In the genomic region with DNA sequence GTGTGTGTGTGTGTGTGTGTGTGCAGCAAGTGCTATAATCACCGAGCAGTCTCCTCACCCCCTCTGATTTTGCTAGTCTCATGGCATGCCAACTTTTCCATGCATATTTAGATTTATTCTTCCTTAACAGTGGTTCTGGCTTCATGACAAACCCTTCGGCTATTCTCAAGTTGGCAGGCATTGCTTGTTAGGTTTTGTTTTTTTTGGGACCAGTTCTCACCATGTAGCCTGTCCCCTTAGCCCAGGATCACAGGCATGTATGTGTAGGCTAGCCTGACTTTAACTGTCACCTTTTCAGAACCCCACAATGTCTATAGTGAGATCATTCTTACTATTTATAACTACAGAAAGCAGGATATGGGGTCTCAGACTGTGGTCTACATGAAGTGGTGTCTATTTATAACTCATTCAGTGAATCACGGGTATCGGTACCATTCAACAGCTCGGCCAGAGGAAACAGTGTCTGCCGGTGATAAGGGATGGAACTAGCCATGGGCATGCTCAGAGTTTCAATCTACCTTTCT, we compare ENCODE assay signal across 13 mouse cellular contexts.
DNase-seq lines count a peak whose midpoint lies in the region; ATAC-seq and TF ChIP-seq lines count a peak whose summit lies in the region.
"Had no signal": no experiment of that assay in that cellular context is flagged by ENCODE, and none has a peak within 500 bp of the region (broad histone marks: within the 10 kb centered on the region; RNA-seq: fewer than 3 reads in every experiment).

No protein-coding gene starts in this region.

- no peaks in the 10 kb centered on the region for H3K9me3 ChIP-seq in heart, embryonic 13.5 days
- no peaks in the 10 kb centered on the region for H3K9me3 ChIP-seq in limb, embryonic 13.5 days
- H3K9me3 ChIP-seq in limb, embryonic 10.5 days (replicated peaks), result no peaks in the 10 kb centered on the region

- peaks cover 57% of the 10 kb centered on the region for H3K4me1 ChIP-seq in heart, embryonic 13.5 days
- H3K4me1 ChIP-seq in limb, embryonic 13.5 days, result peaks cover 27% of the 10 kb centered on the region
- H3K4me1 ChIP-seq in limb, embryonic 10.5 days, result no peaks in the 10 kb centered on the region
- peaks cover 6% of the 10 kb centered on the region; the same call in 1 of the 2 replicates for H3K4me1 ChIP-seq in cortical plate, adult 2 months (ENCODE audit: control insufficient read depth, insufficient read depth, low read length)

- intact Hi-C loops in heart, postnatal 10 days (cut with DNase I), result no loop called here

- no peaks in the 10 kb centered on the region for H3K36me3 ChIP-seq in heart, embryonic 13.5 days
- no peaks in the 10 kb centered on the region for H3K36me3 ChIP-seq in limb, embryonic 13.5 days
- no peaks in the 10 kb centered on the region for H3K36me3 ChIP-seq in limb, embryonic 10.5 days
- H3K36me3 ChIP-seq in myocyte (ENCODE audit: control insufficient read depth, insufficient read depth), result no peaks in the 10 kb centered on the region

- no peak overlapping the region for H3K4me3 ChIP-seq in heart, embryonic 13.5 days
- H3K4me3 ChIP-seq in limb, embryonic 13.5 days, result no peak overlapping the region
- no peak overlapping the region for H3K4me3 ChIP-seq in limb, embryonic 10.5 days
- no peak overlapping the region for H3K4me3 ChIP-seq in cortical plate, adult 2 months (ENCODE audit: insufficient read depth, low read length)
- no peak overlapping the region for H3K4me3 ChIP-seq in myocyte
- H3K4me3 ChIP-seq: gastrocnemius, adult 2 months had no signal

- H3K27me3 ChIP-seq in heart, embryonic 13.5 days (replicated peaks), result no peaks in the 10 kb centered on the region
- no peaks in the 10 kb centered on the region for H3K27me3 ChIP-seq in limb, embryonic 13.5 days
- no peaks in the 10 kb centered on the region for H3K27me3 ChIP-seq in limb, embryonic 10.5 days (ENCODE audit: low read depth, poor library complexity, severe bottlenecking)
- H3K27me3 ChIP-seq in myocyte (ENCODE audit: control insufficient read depth, insufficient read depth, insufficient read length), result no peaks in the 10 kb centered on the region

- TF ChIP-seq POLR2A in cortical plate, adult 2 months (IDR thresholded peaks at IDR 0.05; ENCODE audit: extremely low read depth, insufficient read depth, low read length), result no peak
- TF ChIP-seq POLR2A in myocyte (IDR thresholded peaks at IDR 0.05; ENCODE audit: insufficient read length, low read depth), result no peak

- H3K79me2 ChIP-seq in myocyte (ENCODE audit: control insufficient read depth, insufficient read depth), result no peaks in the 10 kb centered on the region

- WGBS in heart, embryonic 13.5 days, result 14% methylated on average over 6 of the region's 6 CpGs
- 72% methylated on average over 6 of the region's 6 CpGs for WGBS in limb, embryonic 13.5 days
- WGBS in limb, embryonic 10.5 days, result 85% methylated on average over 6 of the region's 6 CpGs

- peak; percentile 64; the same call in 1 of the 2 replicates for ATAC-seq in heart, embryonic 13.5 days (ENCODE audit: extremely low read depth, insufficient number of reproducible peaks, low FRiP score, low TSS enrichment)
- 0 out of 2 replicates have a peak, but pooled peaks have one; percentile 29 for ATAC-seq in limb, embryonic 13.5 days (ENCODE audit: low FRiP score, low read depth)
- ATAC-seq: liver, postnatal 0 days had no signal

- peak overlapping the region; percentile 50; the same call in 1 of the 2 replicates for H3K9ac ChIP-seq in heart, embryonic 13.5 days
- H3K9ac ChIP-seq in limb, embryonic 13.5 days, result no peak overlapping the region
- H3K9ac ChIP-seq: liver, postnatal 0 days had no signal

- no peak for DNase-seq in heart, postnatal 10 days
- no peak for DNase-seq in limb, embryonic 10.5 days (ENCODE audit: low spot score)
- DNase-seq in cerebellum, postnatal 36 days, result no peak
- no peak for DNase-seq in spleen, postnatal 14 days (ENCODE audit: low spot score in 2 of 2)
- DNase-seq: adrenal gland, adult 8-10 months; gastrocnemius, adult 2 months; layer of hippocampus, postnatal 36 days; liver, postnatal 0 days; right cerebral cortex, adult 18-20 months had no signal

- no peak for TF ChIP-seq CTCF in cortical plate, adult 2 months (IDR thresholded peaks at IDR 0.05; ENCODE audit: extremely low read depth, insufficient read depth, low read length)

- H3K27ac ChIP-seq in heart, embryonic 13.5 days (replicated peaks), result peak overlapping the region; percentile 89
- peak overlapping the region; percentile 55; the same call in 1 of the 2 replicates for H3K27ac ChIP-seq in limb, embryonic 13.5 days
- no peak overlapping the region for H3K27ac ChIP-seq in limb, embryonic 10.5 days
- H3K27ac ChIP-seq in cortical plate, adult 2 months (ENCODE audit: insufficient read depth, low read length), result peak overlapping the region; percentile 48; the same call in 1 of the 2 replicates
- H3K27ac ChIP-seq: gastrocnemius, adult 2 months had no signal

- H3ac ChIP-seq in myocyte (ENCODE audit: control insufficient read depth, insufficient read length), result no peak overlapping the region

- H3K4me2 ChIP-seq in heart, embryonic 13.5 days, result peak overlapping the region; percentile 39
- no peak overlapping the region for H3K4me2 ChIP-seq in limb, embryonic 13.5 days (replicated peaks)
- H3K4me2 ChIP-seq in myocyte (ENCODE audit: low read depth), result peak overlapping the region; percentile 29

TF ChIP-seq in myocyte, 11 proteins besides CTCF, POLR2A, EP300 and RAD21:
- TF ChIP-seq MYOD1 (IDR thresholded peaks at IDR 0.05; ENCODE audit: control insufficient read depth in 1 of 3, insufficient read length in 2 of 3, low read depth in 2 of 3), result no peak
- TF ChIP-seq MAX (IDR thresholded peaks at IDR 0.05; ENCODE audit: low read depth), result no peak
- TF ChIP-seq TCF12 (IDR thresholded peaks at IDR 0.05; ENCODE audit: insufficient read depth, poor library complexity, severe bottlenecking), result no peak
- TF ChIP-seq REST (IDR thresholded peaks at IDR 0.05; ENCODE audit: insufficient read depth, insufficient read length), result no peak
- TF ChIP-seq CEBPB (IDR thresholded peaks at IDR 0.05; ENCODE audit: insufficient read depth, poor library complexity, severe bottlenecking), result no peak
- TF ChIP-seq E2F4 (IDR thresholded peaks at IDR 0.05; ENCODE audit: insufficient read depth), result no peak
- no peak for TF ChIP-seq TCF3 (IDR thresholded peaks at IDR 0.05; ENCODE audit: insufficient read length, low read depth)
- TF ChIP-seq SRF (IDR thresholded peaks at IDR 0.05; ENCODE audit: control insufficient read depth, insufficient read length, low read depth), result no peak
- TF ChIP-seq POLR2AphosphoS2 (IDR thresholded peaks at IDR 0.05; ENCODE audit: insufficient read length, low read depth), result no peak
TF ChIP-seq in myocyte: peak in this region for 0.
